Mouse (Mus musculus) heart, embryonic 16.5 days (tissue): ENCODE results near the gene Usp20. TPM values are rescaled to one million over a fixed set of nuclear protein-coding genes. Genes with fewer than 3 reads are reported as not detected.

Experiments used
- ATAC-seq: fragments of 200-750 bp; cut with Nextera tagmentation; replicated peaks from 2 replicates; pipeline ENCODE4 v1.8.0; 2017; ENCODE audit warnings: moderate number of reproducible peaks; ENCODE audit not compliant: insufficient read depth, low FRiP score; ENCODE audit errors: extremely low read depth
- H3K27ac ChIP-seq: fragments of 300-500 bp; sonication (generic); 2 replicates; pipeline ENCODE4 v1.5.1; 2014; ENCODE audit warnings: mild to moderate bottlenecking, low read length, control low read depth, moderate library complexity
- H3K27me3 ChIP-seq: fragments of 300-500 bp; sonication (generic); 2 replicates; pipeline ENCODE4 v1.6.1; 2014; ENCODE audit warnings: low read length, mixed read lengths; ENCODE audit not compliant: control insufficient read depth, insufficient read depth
- H3K36me3 ChIP-seq: fragments of 300-500 bp; sonication (generic); 2 replicates; pipeline ENCODE4 v1.6.1; 2014; ENCODE audit not compliant: control insufficient read depth, insufficient read depth
- H3K4me1 ChIP-seq: fragments of 300-500 bp; sonication (generic); 2 replicates; pipeline ENCODE4 v1.6.1; 2014; ENCODE audit warnings: low read length, mixed read lengths; ENCODE audit not compliant: control insufficient read depth, insufficient read depth
- H3K4me2 ChIP-seq: fragments of 300-500 bp; sonication (generic); 2 replicates; pipeline ENCODE4 v1.6.1; 2014; ENCODE audit warnings: low read depth, mild to moderate bottlenecking, control low read depth, low read length
- H3K4me3 ChIP-seq: fragments of 300-500 bp; sonication (generic); 2 replicates; pipeline ENCODE4 v1.5.1; 2014; ENCODE audit warnings: mild to moderate bottlenecking, control low read depth, low read length
- H3K9ac ChIP-seq: fragments of 300-500 bp; sonication (generic); 2 replicates; pipeline ENCODE4 v1.6.1; 2014; ENCODE audit warnings: low read length, control low read depth
- H3K9me3 ChIP-seq: fragments of 300-500 bp; sonication (generic); replicated peaks from 2 replicates; pipeline ENCODE4 v1.6.1; 2016; ENCODE audit warnings: low read length; ENCODE audit not compliant: control insufficient read depth
- WGBS: fragments of 180-500 bp; shearing (Covaris S2); extraction: QIAGEN DNeasy Blood & Tissue Kit; methylation state at CpG from one replicate; pipeline ENCODE4 v1.1.7; 2014; 5-methylcytosine and 5-hydroxymethylcytosine counted together
- polyA plus RNA-seq: library from polyadenylated mRNA; unstranded; fragments of >200 nt; fragmentation: Nextera tagmentation; extraction: Ambion mirVana; gene quantifications from 2 replicates; pipeline ENCODE4 v1.2.1, GENCODE M21; 2015

The Usp20 gene
- polyA plus RNA-seq, 1 experiment from 2014 or later = 41.7 TPM

- Histone ChIP-seq H3K4me3 (no peak overlapping the region), H3K27me3 (no peaks in the 10 kb centered on the region), H3K9ac (no peak overlapping the region), H3K36me3 (peaks cover 26% of the 10 kb centered on the region), H3K4me1 (no peaks in the 10 kb centered on the region), H3K4me2 (no peak overlapping the region), H3K9me3 (no peaks in the 10 kb centered on the region), H3K27ac (no peak overlapping the region)
- WGBS = 81% methylated on average over 28 of the region's 28 CpGs
- no peak; the same call in 1 of the 2 replicates for ATAC-seq
These were observed 79.0 kb downstream of the Usp20 start for GRCm38 (mm10) chr2:31060787-31061730.

GRCm38 (mm10) chr2:31061868-31062628 is 80.0 kb downstream of the Usp20 start:
- no peaks in the 10 kb centered on the region for H3K9me3 ChIP-seq
- peaks cover 16% of the 10 kb centered on the region for H3K36me3 ChIP-seq
- H3K4me2 ChIP-seq = no peak overlapping the region
- no peak overlapping the region for H3K27ac ChIP-seq
- ATAC-seq = no peak
- 82% methylated on average over 10 of the region's 10 CpGs for WGBS
- H3K4me3 ChIP-seq = no peak overlapping the region
- no peak overlapping the region for H3K9ac ChIP-seq
- H3K27me3 ChIP-seq = no peaks in the 10 kb centered on the region
- no peaks in the 10 kb centered on the region for H3K4me1 ChIP-seq

- peaks cover 2% of the 10 kb centered on the region; the same call in 1 of the 2 replicates for H3K36me3 ChIP-seq
- 77% methylated on average over 11 of the region's 11 CpGs for WGBS
- H3K9ac ChIP-seq = no peak overlapping the region
- no peaks in the 10 kb centered on the region for H3K9me3 ChIP-seq
- H3K27ac ChIP-seq = no peak overlapping the region
- H3K4me1 ChIP-seq = 0 out of 2 replicates have a peak, but pooled peaks cover 5% of the 10 kb centered on the region
- no peak for ATAC-seq
- H3K4me2 ChIP-seq = no peak overlapping the region
- no peaks in the 10 kb centered on the region for H3K27me3 ChIP-seq
- H3K4me3 ChIP-seq = no peak overlapping the region
These were observed 84.1 kb downstream of the Usp20 start for GRCm38 (mm10) chr2:31066019-31066789.

- Histone ChIP-seq H3K4me2 (no peak overlapping the region), H3K27me3 (no peaks in the 10 kb centered on the region), H3K4me1 (0 out of 2 replicates have a peak, but pooled peaks cover 5% of the 10 kb centered on the region), H3K9me3 (no peaks in the 10 kb centered on the region), H3K36me3 (peaks cover 3% of the 10 kb centered on the region), H3K9ac (no peak overlapping the region), H3K4me3 (no peak overlapping the region), H3K27ac (peak overlapping the region; percentile 1; the same call in 1 of the 2 replicates)
- WGBS = 77% methylated on average over 13 of the region's 13 CpGs
- no peak for ATAC-seq
These were observed 85.0 kb downstream of the Usp20 start for GRCm38 (mm10) chr2:31067059-31067595.

- Histone ChIP-seq H3K4me3 (no peak overlapping the region), H3K9me3 (no peaks in the 10 kb centered on the region), H3K36me3 (peaks cover 10% of the 10 kb centered on the region), H3K27me3 (no peaks in the 10 kb centered on the region), H3K4me1 (0 out of 2 replicates have a peak, but pooled peaks cover 5% of the 10 kb centered on the region), H3K27ac (peak overlapping the region; percentile 26), H3K4me2 (no peak overlapping the region), H3K9ac (no peak overlapping the region)
- ATAC-seq = no peak
- 60% methylated on average over 7 of the region's 7 CpGs for WGBS
These were observed 85.7 kb downstream of the Usp20 start for GRCm38 (mm10) chr2:31067696-31068245.

- H3K4me2 ChIP-seq = no peak overlapping the region
- ATAC-seq = peak; percentile 69; the same call in 1 of the 2 replicates
- no peaks in the 10 kb centered on the region for H3K27me3 ChIP-seq
- H3K27ac ChIP-seq = peak overlapping the region; percentile 66
- H3K36me3 ChIP-seq = peaks cover 15% of the 10 kb centered on the region
- H3K9me3 ChIP-seq = no peaks in the 10 kb centered on the region
- no peak overlapping the region for H3K4me3 ChIP-seq
- H3K4me1 ChIP-seq = 0 out of 2 replicates have a peak, but pooled peaks cover 5% of the 10 kb centered on the region
- no peak overlapping the region for H3K9ac ChIP-seq
- WGBS = 45% methylated on average over 13 of the region's 13 CpGs
These were observed 86.4 kb downstream of the Usp20 start for GRCm38 (mm10) chr2:31068246-31069113.

GRCm38 (mm10) chr2:31069114-31069445 is 87.0 kb downstream of the Usp20 start:
- H3K9me3 ChIP-seq = no peaks in the 10 kb centered on the region
- 87% methylated on average over 4 of the region's 4 CpGs for WGBS
- no peak overlapping the region for H3K9ac ChIP-seq
- H3K36me3 ChIP-seq = peaks cover 17% of the 10 kb centered on the region
- no peak for ATAC-seq
- no peak overlapping the region for H3K4me2 ChIP-seq
- no peak overlapping the region for H3K4me3 ChIP-seq
- no peaks in the 10 kb centered on the region for H3K27me3 ChIP-seq
- H3K27ac ChIP-seq = peak overlapping the region; percentile 66
- H3K4me1 ChIP-seq = 0 out of 2 replicates have a peak, but pooled peaks cover 5% of the 10 kb centered on the region
